Mouse (Mus musculus) lung, postnatal 14 days (tissue): ENCODE measurements around the gene Mrgpra6.

Experiments
- DNase-seq: peaks from one replicate; pipeline ENCODE4 v3.0.0; 2021

Mrgpra6 gene

GRCm38 (mm10) chr7:47204830-47205229 is at the start of gene Mrgpra6:
Mrgpra6 (minus strand) TSS chr7:47204920.
- no peak for DNase-seq

GRCm38 (mm10) chr7:47252770-47253169 is 48.0 kb upstream of the Mrgpra6 start, which contains the start of gene Mrgpra9:
Mrgpra9 (minus strand) TSS chr7:47252848.
- no peak for DNase-seq

GRCm38 (mm10) chr7:47244658-47245057 is 39.9 kb upstream of the Mrgpra6 start:
- no peak for DNase-seq

- DNase-seq = no peak
Measured at GRCm38 (mm10) chr7:47195271-47195670, 9.4 kb downstream of the Mrgpra6 start.

- DNase-seq = no peak
Measured at GRCm38 (mm10) chr7:47170814-47171213, 33.9 kb downstream of the Mrgpra6 start.

DNA sequence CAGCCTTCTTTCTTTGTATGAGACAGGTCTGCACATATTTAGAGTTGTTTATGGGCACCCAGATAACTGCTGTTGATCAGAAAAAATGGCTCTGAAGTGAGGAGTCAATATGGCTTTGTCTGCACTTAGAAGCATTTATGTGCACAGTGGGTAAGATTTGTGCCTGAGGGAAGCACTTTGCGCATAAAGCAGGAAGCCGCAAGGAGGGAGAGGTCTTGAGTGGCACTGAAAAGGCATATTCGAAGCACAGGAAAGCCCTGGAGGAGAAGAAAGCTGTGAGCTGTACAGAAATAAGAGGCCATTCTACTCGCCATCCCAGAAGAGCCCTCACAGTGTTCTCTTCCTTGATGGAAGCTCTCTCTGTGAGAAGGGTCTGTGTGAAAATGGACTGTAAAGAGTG is 39.7 kb downstream of the Mrgpra6 start:
- DNase-seq = no peak

DNA sequence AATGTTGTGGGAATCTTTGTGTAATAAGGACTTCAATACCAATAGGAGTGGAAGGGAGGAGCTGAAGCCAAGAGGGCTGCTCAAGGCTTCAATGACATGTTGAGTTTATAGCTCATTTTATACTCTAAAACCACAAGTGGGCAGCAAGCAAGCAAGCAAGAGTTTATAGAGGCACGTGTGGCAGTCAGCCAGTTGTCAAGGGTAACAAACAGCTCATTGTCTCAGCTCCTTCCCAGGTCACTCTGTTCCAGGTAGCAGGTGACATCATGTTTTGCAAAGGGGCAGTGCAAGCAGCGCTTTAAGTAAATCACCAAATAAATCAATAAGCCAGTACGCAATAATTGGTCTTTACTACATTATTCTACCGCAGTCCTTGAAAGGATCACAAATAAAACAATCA is 41.5 kb downstream of the Mrgpra6 start:
- no peak for DNase-seq

- DNase-seq = no peak
Measured at GRCm38 (mm10) chr7:47158451-47158850, 46.3 kb downstream of the Mrgpra6 start.

- DNase-seq = no peak
Measured at GRCm38 (mm10) chr7:47157743-47158142, 47.0 kb downstream of the Mrgpra6 start.

- DNase-seq = no peak
Measured at GRCm38 (mm10) chr7:47155849-47156248, 48.9 kb downstream of the Mrgpra6 start.

GRCm38 (mm10) chr7:47155396-47155795 is 49.3 kb downstream of the Mrgpra6 start:
- no peak for DNase-seq

DNA sequence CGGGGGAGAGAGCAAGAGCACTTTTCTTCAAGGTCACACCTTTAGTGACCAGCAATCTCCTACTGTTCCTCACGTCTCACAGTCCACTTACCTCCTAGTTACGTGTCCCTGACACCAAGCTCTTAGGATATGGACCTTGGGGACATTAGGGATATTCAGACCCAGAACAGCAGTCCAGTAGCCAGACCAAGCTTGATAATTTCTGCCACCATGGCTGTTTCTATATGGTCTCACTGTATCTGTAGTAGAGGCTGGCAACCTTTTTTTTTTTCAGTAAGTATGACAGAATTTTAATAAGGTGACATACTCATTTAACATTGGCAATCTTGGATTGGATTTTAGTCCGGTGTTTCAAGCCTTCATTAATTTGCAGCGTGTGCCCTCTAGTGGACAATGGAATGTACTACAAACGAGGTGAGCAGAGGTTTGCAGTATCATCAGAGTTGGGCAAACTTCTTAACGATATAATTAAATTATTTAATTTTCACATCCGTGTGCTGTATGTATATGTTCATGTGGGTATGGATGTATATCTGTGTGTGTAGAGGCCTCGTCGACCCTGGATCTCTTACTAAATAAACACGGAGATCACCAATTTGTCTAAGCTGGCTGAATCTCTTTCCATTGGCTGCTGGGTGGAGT is 54.2 kb downstream of the Mrgpra6 start:
- peak; percentile 41 for DNase-seq

- no peak for DNase-seq
Measured at GRCm38 (mm10) chr7:47148298-47148697, 56.4 kb downstream of the Mrgpra6 start.

- peak; percentile 56 for DNase-seq
Measured at GRCm38 (mm10) chr7:47146034-47146812, 58.5 kb downstream of the Mrgpra6 start.

DNA sequence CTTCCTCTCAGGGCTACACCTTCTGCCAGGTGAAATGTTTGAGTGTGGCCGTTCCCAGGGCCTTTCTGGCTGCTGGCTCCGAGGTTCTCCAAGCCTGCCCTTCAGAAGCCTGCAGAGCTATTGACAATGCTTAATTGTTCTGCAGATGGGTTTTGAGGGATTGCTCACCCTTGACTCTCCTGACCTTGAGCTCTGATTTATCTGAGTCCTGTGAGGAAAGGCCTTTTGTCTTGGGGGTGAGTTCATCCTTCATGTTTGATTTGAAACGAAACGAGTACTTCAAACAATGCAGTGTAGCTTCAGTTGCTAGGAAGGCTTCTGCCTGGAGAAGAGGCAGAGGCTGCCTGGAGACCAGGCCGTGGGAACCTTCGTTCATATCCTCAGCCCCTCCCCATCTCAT is 60.4 kb downstream of the Mrgpra6 start:
- DNase-seq = no peak

DNA sequence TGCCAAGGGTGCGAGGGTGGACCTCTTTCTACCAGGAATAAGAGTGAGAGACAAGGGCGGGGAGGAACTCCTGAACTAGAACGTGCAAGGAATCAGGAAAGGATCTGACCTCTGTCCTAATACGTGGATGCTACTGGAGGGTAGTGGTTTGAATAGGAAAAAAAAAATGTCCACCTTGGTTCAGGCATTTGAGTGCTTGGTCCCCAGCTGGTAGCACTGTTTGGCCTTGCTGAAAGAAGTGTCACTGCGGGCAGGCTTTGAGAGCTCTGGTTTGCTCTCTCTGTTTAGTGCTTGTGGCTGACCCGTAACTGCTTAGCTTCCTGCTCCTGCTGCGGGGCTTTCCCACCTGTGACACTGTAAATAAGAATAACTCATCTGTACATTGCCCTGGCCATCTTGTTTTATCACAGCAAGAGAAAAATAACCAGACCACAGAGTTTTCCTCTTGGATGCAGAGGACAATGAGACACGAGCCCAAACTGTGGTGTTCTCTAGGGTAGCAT is 64.8 kb downstream of the Mrgpra6 start:
- DNase-seq = no peak
